Mouse (Mus musculus): ENCODE measurements around the gene Haus2. TPM values are rescaled to one million over a fixed set of nuclear protein-coding genes. Genes with fewer than 3 reads are reported as not detected.

Gene Haus2
- polyA plus RNA-seq (2012), result 2.6 and 2.7 TPM in 2 replicates

DNA sequence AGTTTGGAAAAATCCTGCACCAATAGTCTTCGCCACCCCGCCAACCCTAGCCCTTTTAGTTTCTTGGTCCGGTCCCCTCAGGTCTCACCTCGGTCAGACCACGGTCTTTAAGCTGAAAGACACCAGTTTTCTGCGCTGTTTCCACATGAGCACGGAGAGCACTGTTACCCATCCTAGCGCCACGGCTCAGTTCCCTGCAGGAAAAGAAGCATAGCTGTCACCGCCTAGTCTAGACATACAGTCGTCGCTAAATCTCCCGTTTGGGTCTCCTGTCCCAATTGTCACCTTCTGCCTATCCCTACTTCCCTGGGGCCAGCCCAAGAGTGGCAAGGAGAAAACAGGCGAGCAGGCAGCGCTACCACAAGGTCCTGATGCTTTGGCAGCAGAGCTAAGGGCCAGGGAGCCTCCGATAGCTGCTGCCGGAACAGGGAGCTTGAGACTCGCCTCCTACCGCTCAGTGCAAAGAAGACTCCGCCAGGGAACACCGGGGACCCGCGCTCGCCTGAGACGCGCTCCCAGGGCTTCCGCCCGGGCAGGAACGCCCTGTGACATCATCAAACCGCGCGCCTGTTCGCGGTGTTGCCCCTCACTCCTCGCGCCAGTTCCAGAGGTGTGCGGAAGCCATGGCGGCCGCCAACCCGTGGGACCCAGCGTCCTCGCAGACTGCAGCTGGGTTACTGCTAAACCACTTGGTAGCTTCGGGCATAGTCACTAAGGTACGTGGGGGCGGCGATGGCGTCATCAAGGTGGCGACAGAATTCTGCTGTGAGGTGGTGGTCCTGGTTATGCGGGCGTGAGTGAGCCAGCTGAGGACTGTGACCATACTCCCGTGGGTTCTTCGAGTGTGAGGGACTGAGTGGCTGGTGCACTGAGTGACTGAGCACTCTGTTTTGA is at the start of gene Haus2, which contains the start of gene Lrrc57:
Gene Haus2, plus strand, starts transcription at position 554 of the 894 bp plus-strand sequence.
Gene Lrrc57, minus strand, starts transcription at position 691 of the 894 bp plus-strand sequence.

DNA sequence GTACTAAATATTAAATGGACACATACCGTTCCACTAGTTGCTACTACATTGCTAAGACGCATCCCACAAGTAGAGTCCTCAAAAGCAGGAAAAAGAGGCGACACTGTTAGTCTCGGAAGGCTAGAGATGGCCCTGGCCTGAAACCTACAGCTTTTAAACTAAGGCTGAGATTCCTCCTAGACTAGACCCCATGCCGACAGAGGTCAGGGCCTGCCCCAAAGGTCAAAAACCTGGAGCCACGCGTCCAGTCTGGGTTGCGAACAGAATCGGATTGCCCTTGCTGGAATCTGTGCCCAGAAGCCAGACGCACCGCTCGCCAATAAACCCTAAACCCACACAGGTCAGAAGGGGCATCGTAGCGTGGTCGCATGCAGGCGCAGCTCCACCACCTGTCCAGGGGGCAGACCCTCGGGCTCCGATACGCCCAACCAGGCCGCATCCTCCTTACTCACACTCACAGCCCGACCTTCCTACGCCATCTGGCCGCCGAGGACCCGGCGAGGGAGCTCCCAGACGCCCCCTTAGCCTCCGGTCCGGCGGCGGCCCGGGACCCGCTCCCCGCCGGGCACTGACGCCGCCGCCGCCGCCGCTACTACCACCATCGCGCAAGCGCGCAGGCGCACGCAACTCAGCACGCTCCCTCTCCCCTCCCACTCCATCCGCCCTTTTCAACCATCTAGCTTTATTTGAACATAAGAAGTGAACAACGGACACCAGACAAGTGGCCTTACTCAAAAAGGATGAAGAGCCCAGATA is 45.8 kb upstream of the Haus2 start, which contains the start of gene Zfp106:
Gene Zfp106, minus strand, starts transcription at position 609 of the 756 bp plus-strand sequence.

DNA sequence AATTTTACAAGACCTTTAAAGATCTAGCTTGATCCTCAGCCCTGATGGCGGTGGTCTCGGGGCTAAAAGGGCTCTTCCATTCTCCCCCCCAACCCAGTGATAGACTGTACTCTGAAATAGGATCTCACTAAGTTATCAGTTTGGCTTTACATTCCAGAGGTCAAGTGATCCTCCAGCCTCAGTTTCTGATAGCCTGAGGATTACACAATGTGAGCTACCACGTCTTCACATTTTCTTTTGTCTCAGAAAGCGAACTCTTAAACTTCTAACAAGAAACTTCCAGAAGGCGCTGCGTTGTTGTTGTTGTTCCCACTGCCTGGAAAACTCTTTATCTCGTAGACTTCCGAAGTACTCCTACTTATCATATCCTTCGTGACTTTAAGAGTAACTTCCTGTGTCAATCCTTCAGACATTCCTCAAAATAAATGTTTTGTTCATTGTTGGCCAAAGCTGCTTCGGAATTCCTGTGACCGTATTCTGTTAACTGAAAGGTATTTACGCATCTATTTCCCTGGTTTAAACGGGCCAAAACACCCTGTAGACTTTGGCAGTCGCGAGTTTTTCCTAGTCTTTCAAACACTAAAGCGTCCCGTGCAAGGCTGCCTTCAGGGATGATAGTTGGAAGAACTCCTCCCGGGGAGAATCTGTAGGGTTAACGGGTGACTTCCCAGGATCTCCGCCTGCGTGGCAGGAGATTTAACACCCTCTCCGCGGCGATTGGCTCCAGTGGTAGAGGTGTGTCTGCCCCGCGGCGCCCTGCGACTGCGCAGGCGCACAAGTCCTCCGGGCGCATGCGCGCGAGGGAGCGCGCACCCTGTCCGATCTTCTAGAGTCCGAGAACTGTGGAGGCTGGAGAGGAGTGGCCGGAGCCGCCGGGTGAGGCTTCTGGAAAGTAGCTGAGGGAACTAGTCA is 42.0 kb upstream of the Haus2 start, which contains the start of gene Snap23:
Gene Snap23, plus strand, starts transcription at position 786 of the 912 bp plus-strand sequence.

DNA sequence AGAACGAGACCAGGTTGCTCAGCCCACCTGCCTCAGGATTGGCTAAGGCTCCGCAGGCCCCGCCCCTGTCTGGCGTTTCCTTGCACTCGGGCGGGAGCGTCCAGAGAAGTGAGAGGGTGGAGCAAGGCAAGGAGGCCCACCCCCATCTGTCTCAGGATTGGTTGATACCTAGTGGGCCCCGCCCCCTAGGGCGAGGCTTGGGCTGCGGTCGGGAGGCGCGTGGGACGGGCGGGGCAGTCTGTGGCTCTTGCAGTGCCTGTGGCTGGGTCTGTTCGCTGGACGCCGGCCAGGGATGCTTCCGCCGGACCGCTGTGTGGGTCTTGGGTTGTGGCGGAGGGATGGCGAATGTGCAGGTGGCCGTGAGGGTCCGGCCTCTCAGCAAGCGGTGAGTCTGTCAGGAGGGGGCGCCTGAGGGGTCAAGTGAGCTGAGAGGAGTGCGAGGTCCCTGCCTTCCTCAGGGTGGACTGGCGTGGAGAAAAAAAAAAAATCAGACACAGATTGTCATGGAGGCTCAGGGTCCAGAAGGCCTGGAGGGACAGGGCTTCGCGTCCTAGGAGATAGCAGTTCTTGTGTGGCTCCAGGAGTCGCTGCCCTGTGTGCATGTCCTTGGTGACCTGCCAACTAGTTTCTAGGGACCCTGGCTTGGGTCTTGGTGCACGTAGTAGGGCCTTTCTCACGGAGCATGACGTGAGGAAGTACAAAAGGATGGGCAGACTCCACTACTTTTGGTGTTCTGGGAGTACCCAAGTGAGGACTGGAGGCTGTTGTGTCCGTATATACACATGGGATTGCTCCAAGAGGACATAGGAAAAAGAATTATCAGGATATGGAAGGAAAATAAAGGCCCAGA is 19.9 kb downstream of the Haus2 start, which contains the start of gene Stard9:
Gene Stard9, plus strand, starts transcription at position 236 of the 850 bp plus-strand sequence.

Other genes starting within 250 kb of the Haus2 start
- gene Ganc, start 205.5 kb upstream of the Haus2 start, polyA plus RNA-seq (2012), result 2.9 and 4.1 TPM in 2 replicates
- 2.0 TPM in 2 replicates for gene Tmem87a, start 205.3 kb upstream of the Haus2 start, polyA plus RNA-seq (2012)
- 0.29 and 0.46 TPM in 2 replicates for gene Capn3, start 153.4 kb upstream of the Haus2 start, polyA plus RNA-seq (2012)
- gene Zfp106, start 45.5 kb upstream of the Haus2 start, polyA plus RNA-seq (2012), result 36.5 and 45.0 TPM in 2 replicates
- 8.8 and 11.2 TPM in 2 replicates for gene Snap23, start 41.7 kb upstream of the Haus2 start, polyA plus RNA-seq (2012)
- gene Lrrc57, start 137 bp downstream of the Haus2 start, polyA plus RNA-seq (2012), result 1.7 and 1.9 TPM in 2 replicates
- gene Stard9, start 19.7 kb downstream of the Haus2 start, polyA plus RNA-seq (2012), result 0.30 and 0.31 TPM in 2 replicates
- gene Cdan1, start 240.7 kb downstream of the Haus2 start, polyA plus RNA-seq (2012), result 73.5 and 80.9 TPM in 2 replicates
- gene Ttbk2, start 241.2 kb downstream of the Haus2 start, polyA plus RNA-seq (2012), result 2.0 and 2.6 TPM in 2 replicates

All from megakaryocyte-erythroid progenitor cell, adult 5 weeks (primary cell).